Mouse (Mus musculus): Measurements from ENCODE around the gene Mybphl. TPM values are rescaled to one million over a fixed set of nuclear protein-coding genes. Genes with fewer than 3 reads are reported as not detected.
A peak's percentile ranks its signal among the peaks of the same experiment; 100 is the strongest.

Gene Mybphl
- not detected for total RNA-seq (2021)
- long read RNA-seq, experiment 1: 0 reads
- long read RNA-seq, experiment 2: 0 reads

DNA sequence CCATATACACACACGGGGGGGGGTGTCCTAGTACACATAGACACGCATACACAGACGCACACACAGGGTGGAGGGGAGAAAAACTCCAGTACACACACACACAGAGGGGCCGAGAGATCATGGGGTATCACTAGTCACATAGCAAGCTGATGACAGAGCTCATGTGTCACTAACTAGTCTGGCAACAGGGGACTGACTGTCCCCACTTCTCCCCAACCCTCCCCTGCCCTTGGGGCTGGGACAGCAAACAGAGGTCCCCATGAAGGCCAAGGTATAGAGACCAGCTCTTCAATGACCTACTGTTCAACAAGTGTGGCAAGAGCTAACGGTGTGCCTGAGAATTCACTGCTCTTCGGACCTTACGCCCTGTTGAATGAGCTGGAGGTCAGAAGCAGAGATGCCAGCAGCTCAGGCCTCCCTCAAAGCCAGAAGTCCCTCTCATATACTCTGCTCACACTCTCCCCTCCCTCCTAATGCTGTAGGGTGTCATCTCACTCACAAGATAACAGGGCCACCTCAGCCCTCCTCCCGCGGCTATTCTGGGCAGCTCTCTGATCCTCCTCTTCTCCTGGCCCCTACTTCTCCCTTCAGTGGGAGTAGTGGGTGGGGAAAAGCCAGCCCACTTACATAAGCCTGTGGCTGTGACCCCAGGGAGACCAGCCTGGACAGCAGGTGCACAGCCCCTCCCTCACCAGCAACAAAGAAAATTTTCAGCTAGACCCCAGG, at the start of gene Mybphl:
Mybphl (plus strand) TSS at position 642 of the 726 bp plus-strand sequence.
- DNase-seq (ENCODE audit: low spot score in 2 of 2): no peak

GRCm38 (mm10) chr3:108318517-108318916, 46.2 kb upstream of the Mybphl start:
- DNase-seq (ENCODE audit: low spot score in 2 of 2): no peak

DNA sequence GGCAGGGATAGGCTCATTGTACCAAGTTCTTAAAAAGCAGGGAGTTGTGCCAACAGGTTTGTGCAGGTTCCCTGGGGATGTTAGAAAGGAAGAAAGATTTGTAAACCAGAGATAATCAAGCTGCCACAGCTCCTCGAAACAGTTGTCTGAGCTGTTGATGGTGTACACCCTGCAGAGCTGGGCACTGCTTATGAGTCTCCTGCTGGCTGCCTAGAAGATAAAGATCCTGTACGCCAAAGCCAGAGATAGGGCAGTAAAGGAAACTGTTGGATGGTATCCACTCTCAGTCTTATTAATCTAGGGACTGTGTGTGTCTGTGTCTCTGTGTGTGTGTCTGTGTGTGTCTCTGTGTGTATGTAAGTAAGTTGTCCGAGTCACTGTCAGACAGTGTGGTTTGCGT, 43.0 kb upstream of the Mybphl start:
- no peak for DNase-seq (ENCODE audit: low spot score in 2 of 2)

GRCm38 (mm10) chr3:108322136-108322535, 42.6 kb upstream of the Mybphl start:
- DNase-seq (ENCODE audit: low spot score in 2 of 2): no peak

GRCm38 (mm10) chr3:108322962-108323361, 41.7 kb upstream of the Mybphl start:
- no peak for DNase-seq (ENCODE audit: low spot score in 2 of 2)

GRCm38 (mm10) chr3:108324837-108325236, 39.9 kb upstream of the Mybphl start:
- DNase-seq (ENCODE audit: low spot score in 2 of 2): no peak

DNA sequence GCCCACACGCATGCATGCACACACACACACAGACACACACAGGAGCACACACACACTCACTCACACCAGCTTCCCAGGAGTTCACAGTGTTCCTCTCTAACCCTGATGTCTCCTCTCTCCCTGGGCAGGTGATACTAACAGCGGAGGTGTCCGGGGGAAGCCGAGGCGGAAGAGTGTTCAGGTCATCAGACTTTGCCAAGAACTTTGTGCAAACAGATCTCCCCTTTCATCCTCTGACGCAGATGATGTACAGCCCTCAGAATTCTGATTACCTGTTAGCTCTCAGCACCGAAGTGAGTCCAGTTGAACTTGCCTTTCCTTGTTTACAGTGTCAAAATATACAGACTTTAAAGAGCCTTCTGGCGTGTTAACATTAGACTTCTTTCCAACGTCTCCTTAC, 39.2 kb upstream of the Mybphl start:
- no peak for DNase-seq (ENCODE audit: low spot score in 2 of 2)

GRCm38 (mm10) chr3:108327275-108327674, 37.4 kb upstream of the Mybphl start:
- DNase-seq (ENCODE audit: low spot score in 2 of 2): no peak

DNA sequence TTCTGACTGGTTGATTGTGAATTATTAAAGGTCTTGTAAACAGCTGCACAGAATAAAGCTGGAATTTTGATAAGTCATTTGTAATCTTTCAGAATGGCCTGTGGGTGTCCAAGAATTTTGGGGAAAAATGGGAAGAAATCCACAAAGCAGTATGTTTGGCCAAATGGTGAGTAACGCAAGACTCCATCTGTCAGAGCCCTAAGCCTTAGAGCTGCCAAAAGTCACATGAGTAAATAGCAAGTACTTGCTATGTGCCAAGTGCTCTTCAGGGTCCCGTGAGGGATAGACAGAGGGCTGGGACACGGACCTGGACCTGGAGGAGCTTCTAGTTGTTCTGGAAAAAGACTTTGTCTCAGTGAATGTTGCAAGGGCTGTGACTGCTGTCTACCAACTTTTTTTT, 36.8 kb upstream of the Mybphl start:
- DNase-seq (ENCODE audit: low spot score in 2 of 2): no peak

GRCm38 (mm10) chr3:108328441-108328841, 36.3 kb upstream of the Mybphl start:
- DNase-seq (ENCODE audit: low spot score in 2 of 2): peak; percentile 51 to 55

GRCm38 (mm10) chr3:108330812-108331211, 33.9 kb upstream of the Mybphl start:
- DNase-seq (ENCODE audit: low spot score in 2 of 2): no peak

DNA sequence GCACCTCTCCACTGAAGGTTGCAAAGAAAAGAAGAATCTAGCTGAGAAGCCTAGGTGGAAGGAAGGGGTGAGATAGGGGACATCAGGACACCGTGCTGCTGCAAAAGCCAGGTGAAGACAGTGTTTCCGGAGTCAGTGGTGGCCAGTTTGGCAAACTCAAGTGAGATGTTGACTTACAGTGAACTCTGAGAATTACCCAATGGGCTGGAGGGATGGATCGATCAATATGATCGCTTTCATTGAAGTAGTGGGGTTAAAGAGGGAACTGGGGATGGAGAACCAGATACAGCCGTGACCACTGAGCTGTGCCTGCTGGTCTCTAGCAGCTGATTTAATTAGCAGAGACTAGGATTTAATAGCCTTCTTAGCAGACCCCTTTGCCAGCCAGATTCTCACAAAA, 27.8 kb upstream of the Mybphl start:
- DNase-seq (ENCODE audit: low spot score in 2 of 2): no peak

GRCm38 (mm10) chr3:108341040-108341439, 23.7 kb upstream of the Mybphl start:
- DNase-seq (ENCODE audit: low spot score in 2 of 2): no peak

- DNase-seq (ENCODE audit: low spot score in 2 of 2): no peak
Observed at GRCm38 (mm10) chr3:108342185-108342584, 22.5 kb upstream of the Mybphl start.

- DNase-seq (ENCODE audit: low spot score in 2 of 2): no peak
Observed at GRCm38 (mm10) chr3:108345855-108346254, 18.9 kb upstream of the Mybphl start.

- no peak for DNase-seq (ENCODE audit: low spot score in 2 of 2)
Observed at GRCm38 (mm10) chr3:108348376-108348775, 16.3 kb upstream of the Mybphl start.

DNA sequence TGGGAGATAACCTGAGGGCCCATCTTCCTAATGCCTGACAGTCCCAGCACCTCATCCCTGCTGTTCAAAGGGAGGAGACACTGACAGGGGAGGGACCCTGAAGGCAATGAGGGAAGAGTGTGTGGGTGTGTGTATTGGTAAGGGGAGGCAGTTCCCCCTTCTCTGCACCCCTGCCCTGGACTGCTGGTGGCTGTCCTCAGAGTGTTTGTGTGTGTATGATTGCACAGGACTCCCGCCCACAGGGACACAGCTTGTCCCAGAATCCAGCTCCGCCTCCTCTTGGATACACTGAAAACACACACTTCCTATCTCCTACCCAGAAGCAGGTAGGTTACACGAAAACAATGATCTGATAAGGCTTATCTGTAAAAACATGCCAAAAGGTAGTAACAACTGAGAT, 9.5 kb upstream of the Mybphl start:
- no peak for DNase-seq (ENCODE audit: low spot score in 2 of 2)

- DNase-seq (ENCODE audit: low spot score in 2 of 2): no peak
Observed at GRCm38 (mm10) chr3:108357051-108357450, 7.7 kb upstream of the Mybphl start.

DNA sequence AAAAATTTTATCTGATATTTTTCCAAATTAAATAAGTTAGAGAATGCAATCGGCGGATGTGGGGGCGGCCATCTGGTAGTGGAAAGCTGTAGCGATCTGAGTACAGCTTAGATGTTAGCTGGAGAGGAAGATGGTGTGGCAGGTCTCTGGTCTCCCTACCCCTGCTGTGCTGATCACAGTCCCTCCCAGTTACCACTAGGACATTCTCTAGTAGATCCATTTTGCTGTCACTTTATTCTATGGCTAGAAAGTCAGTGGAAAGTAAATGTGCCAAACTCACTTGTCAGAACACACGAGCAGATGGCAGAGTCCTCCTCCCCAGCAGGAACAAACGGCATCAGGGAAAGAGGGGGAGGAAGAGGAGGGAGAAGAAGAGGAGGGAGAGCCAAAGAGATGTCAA, 6.3 kb upstream of the Mybphl start:
- no peak for DNase-seq (ENCODE audit: low spot score in 2 of 2)

- no peak for DNase-seq (ENCODE audit: low spot score in 2 of 2)
Observed at GRCm38 (mm10) chr3:108360894-108361293, 3.8 kb upstream of the Mybphl start.

GRCm38 (mm10) chr3:108363626-108364025, 1.1 kb upstream of the Mybphl start:
- no peak for DNase-seq (ENCODE audit: low spot score in 2 of 2)

DNA sequence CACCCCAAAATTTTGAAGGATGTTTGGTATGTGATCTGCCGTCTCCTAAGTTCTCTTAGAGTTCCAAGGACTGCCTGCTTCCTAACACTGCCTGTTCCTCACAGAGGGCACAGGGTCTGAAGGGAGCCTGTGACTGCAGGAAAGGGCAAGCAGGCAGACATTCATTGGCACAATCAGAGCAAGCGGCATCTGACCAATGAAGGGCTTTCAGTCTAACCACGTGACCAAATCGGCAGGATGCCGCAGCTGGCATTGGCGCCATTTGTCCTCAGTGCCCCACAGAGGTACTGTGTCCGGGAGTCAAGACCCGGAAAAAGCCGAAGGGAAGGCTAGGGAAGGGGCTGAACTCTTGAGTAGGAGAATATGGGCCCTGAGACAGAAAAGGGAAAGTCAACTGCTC, 2.5 kb downstream of the Mybphl start:
- no peak for DNase-seq (ENCODE audit: low spot score in 2 of 2)

GRCm38 (mm10) chr3:108367828-108368227, 3.1 kb downstream of the Mybphl start:
- no peak for DNase-seq (ENCODE audit: low spot score in 2 of 2)
